Mouse (Mus musculus): ENCODE results near the gene Tiprl. TPM values are rescaled to one million over a fixed set of nuclear protein-coding genes. Genes with fewer than 3 reads are reported as not detected.

The Tiprl gene
- total RNA-seq, 2 experiments from 2014 or later, result 26.4 to 30.0 TPM

- DNase-seq, result no peak
Measured at GRCm38 (mm10) chr1:165203488-165204035, 33.2 kb downstream of the Tiprl start.

DNA sequence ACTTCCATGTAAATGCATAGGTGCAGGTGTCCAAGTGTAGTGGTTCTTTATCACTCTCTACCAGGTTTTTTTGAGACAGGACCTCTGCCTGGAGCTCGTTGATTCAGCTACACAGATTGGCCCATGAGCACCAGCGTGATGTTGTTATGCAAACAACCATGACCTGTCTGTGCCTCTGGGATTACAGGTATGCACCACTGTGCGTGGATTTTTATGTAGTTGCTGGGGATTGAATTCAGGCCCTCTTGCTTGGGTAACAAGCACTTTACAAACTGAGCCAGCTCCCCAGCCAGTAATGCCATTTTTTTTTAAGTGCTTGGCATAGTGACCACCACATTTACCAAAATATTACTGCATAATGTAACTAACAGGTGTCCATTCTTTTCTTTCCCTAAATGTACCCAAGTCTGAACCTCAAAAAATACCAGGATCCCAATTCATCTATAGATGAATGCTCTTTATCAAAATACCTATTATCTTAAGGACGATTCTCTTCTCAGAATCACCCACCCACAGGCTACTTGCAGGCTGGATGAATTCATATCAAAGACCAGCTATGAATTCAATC, 35.3 kb downstream of the Tiprl start:
- DNase-seq, result no peak

DNA sequence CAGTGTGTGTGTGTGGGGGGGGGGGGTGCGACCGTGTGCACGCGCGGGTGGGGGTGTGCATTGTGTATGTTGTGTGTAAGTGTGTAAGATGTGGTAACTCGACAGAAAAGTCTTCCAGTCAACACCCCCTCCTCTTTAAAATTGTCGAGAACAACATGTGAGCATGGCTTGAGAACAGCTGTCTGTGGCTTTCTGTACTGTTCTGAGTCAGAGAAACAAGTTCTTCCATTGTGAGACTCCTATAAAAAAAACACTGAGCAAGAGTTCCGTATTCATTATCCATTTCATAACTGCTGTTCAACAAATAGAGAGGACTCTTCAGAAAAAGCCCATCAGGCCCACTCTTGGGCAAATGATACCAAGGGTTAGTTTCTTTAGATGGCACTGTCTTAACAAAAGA, 36.0 kb downstream of the Tiprl start:
- no peak for DNase-seq

DNA sequence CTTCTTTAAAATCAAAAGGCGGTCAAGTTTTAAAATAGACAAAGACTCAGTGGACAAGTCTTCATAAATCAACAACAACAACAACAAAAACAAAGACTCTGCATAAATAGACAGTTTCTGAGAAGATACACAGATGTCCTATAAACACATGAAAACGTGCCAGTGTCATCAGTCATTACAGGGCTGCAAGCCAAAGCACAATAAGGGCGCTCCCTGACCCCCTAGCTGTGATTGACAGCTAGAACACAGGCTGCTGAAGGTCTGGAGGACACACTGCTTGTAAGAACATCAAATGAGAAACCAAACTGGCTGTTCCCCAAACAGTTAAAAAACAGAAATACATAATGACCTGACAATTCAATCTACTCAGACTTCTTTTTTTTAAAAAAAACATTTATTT, 37.2 kb downstream of the Tiprl start:
- no peak for DNase-seq

- no peak for DNase-seq
Measured at GRCm38 (mm10) chr1:165198951-165199350, 37.8 kb downstream of the Tiprl start.

- no peak for DNase-seq
Measured at GRCm38 (mm10) chr1:165197875-165198274, 38.9 kb downstream of the Tiprl start.

DNA sequence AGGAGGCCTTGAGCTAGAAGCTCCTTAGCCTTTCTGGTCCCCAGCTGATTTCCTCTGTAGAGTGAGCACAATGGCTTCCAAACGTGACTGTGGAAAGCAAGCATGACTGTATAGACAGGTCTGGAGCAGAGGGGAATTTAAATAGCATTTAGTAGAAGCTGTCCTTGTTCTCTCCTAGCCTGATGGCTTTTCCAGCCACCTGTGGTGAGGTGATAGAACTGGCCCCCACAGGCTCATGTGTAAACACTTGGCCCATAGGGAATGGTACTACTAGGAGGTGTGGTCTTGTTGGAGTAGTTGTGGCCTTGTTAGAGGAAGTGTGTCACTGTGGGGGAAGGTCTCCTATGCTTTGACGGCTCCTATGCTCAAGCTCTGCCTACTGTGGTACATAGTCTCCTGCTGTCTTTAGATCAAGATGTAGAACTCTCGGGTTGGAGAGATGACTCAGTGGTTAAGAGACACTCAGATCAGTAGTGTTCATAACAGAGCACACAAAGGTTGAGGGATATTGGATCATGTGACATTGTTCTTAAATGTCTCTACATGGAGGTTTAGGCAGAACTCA, 41.3 kb downstream of the Tiprl start:
- no peak for DNase-seq

GRCm38 (mm10) chr1:165194662-165195013, 42.2 kb downstream of the Tiprl start:
- DNase-seq, result no peak

- peak; percentile 91 for DNase-seq
Measured at GRCm38 (mm10) chr1:165193880-165194661, 42.7 kb downstream of the Tiprl start, which contains the start of gene Sft2d2. Gene Sft2d2 (minus strand): TSS chr1:165194438.

DNA sequence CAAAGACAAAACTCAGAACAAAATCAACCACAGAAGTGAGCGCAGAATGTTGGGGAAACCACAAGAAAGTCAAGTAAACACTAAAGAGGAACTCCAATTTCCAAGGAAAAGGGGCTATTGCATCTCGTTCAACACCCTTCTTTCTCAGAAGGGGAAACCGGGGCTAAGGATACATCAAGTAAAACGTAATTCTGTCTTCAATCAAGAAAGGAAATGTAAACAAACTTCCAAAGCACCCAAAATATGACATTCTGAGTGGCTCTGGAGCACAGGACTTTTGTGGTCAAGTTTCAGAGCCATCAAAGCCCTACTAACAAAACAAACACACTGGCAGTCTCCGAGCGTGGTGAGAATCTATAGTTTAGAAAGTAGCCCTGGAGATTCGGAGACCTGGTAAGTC, 43.4 kb downstream of the Tiprl start:
- no peak for DNase-seq

GRCm38 (mm10) chr1:165192714-165193264, 44.0 kb downstream of the Tiprl start:
- DNase-seq, result no peak

DNA sequence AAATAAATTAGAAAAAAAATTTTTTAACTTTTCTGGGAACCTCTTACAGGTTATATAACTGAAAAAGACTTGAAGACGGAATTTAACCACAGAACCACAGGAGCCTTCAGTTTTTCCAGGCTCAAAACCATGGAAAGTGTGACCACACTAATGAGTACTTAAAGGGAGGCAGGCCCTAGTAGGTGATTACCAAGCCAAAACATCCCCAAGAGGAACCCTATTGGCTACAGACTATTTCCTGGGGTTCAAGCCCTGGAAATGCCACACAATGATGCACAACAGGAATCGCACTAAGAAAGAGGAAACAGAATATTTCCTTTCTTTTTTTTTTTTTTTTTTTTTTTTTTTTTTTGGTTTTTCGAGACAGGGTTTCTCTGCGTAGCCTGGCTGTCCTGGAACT, 44.7 kb downstream of the Tiprl start:
- no peak for DNase-seq

- DNase-seq, result no peak
Measured at GRCm38 (mm10) chr1:165191611-165192010, 45.2 kb downstream of the Tiprl start.

- no peak for DNase-seq
Measured at GRCm38 (mm10) chr1:165190571-165191273, 46.1 kb downstream of the Tiprl start.

- DNase-seq, result no peak
Measured at GRCm38 (mm10) chr1:165190068-165190467, 46.7 kb downstream of the Tiprl start.

DNA sequence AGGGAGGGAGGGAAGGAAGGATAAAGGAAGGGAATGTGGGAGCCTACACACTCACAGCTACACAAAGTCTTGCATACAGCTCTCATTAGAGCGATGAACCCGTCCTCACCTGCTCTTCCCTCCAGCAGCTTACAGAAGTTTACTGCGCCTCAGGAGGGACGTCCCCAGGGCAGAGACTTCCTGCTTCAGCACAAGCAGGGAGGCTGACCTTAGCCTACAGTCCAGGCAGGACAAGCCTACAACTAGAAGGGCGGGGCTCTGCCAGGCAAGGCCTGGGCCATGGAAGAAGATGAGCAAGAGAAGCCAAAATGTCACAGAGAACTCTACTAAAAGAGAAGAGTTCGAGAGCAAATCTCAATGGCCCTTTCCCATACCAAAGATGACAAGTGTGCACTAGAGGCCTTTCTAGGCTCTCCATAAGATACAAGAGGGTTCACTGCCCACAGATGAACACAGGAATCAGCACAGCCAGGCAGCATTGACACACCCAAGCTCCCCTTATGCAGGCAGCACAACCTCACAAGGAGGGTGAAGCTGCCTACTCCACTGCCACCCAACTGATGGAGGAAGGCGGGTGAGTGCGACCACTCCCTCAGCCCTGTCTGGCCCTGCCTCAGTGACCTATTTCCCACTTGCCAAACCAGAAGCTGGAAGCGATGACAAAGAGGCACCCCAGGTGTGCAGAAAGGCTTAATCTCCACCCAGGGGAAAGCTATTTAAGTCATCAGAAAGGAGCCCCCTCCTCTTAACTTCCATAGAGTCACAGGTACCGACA, 47.8 kb downstream of the Tiprl start:
- DNase-seq, result no peak

DNA sequence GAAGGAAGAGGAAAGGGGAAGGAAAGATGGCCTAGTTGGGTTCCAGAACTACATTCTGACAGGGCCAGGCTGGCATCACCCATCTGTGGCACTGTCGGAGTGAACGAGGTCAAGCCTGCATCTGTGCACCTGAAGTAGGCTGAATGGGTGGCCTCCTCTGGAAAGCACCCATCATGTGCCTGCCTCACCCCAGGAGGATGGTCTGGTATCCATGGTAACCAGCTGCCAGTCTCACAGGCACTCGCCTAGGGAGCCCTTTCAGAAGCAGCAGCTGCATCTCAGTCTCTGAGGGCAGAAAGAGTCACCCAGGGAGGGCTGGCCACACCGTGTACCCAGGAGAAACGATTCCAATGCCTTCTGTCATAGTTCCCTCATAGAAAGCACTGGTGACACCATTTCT, 49.4 kb downstream of the Tiprl start:
- DNase-seq, result no peak

DNA sequence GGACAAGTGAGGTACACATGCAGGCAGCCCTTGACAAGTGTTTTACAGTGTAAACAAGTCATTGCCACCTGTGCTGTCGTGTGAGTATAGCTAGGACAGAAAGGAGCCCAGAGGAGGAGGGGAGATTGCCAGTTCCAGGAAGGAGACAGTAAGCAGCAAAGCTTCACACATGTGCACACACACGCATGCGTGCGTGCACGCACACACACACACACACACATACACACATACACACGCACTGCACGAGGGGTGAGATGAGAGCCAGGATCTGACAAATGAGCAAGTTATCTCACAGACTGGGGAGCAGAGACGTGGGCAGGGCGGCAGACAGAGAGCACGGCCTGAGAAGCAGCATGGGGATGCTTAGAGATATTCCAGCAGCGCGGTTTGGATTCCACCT, 50.3 kb downstream of the Tiprl start:
- DNase-seq, result no peak

GRCm38 (mm10) chr1:165185116-165185515, 51.7 kb downstream of the Tiprl start:
- DNase-seq, result no peak

- no peak for DNase-seq
Measured at GRCm38 (mm10) chr1:165184178-165184577, 52.6 kb downstream of the Tiprl start.

GRCm38 (mm10) chr1:165183400-165183799, 53.4 kb downstream of the Tiprl start:
- DNase-seq, result no peak

GRCm38 (mm10) chr1:165179321-165179720, 57.5 kb downstream of the Tiprl start:
- no peak for DNase-seq

All from gastrocnemius, postnatal 10 days (tissue).